Mouse (Mus musculus) testis, adult 2 months (tissue): ENCODE results near the gene Pkmyt1.

ENCODE experiments used
- CTCF ChIP-seq: fragments of 200-500 bp; IDR thresholded peaks from 2 replicates; pipeline ENCODE4 v1.5.1; 2012; ENCODE audit warnings: low read depth, mild to moderate bottlenecking, inconsistent platforms, low read length, moderate library complexity; ENCODE audit not compliant: control insufficient read depth, insufficient read depth, insufficient replicate concordance
- POLR2A ChIP-seq: fragments of 200-500 bp; IDR thresholded peaks from 2 replicates; pipeline ENCODE4 v1.6.1; 2012; ENCODE audit warnings: low read depth, mild to moderate bottlenecking, inconsistent platforms, low read length, moderate library complexity; ENCODE audit not compliant: control insufficient read depth

- TF ChIP-seq CTCF (peak; percentile 80; the same call in 1 of the 2 replicates), POLR2A (no peak)
Observed at GRCm38 (mm10) chr17:23706212-23706611, 19.9 kb upstream of the Pkmyt1 start.
